Mouse (Mus musculus): ENCODE measurements around the gene Nop53.

GRCm38 (mm10) chr7:15981538-15981937 is 35.7 kb upstream of the Nop53 start:
- no peak for TF ChIP-seq POLR2A (IDR thresholded peaks at IDR 0.05; ENCODE audit: low read depth, low read length)
- no peak for TF ChIP-seq CTCF (IDR thresholded peaks at IDR 0.05; ENCODE audit: extremely low read depth, insufficient read length, insufficient replicate concordance, low read depth, low read length)

All from small intestine, adult 2 months (tissue).